ENCODE assay signal across 8 mouse cellular contexts in genomic region chr4:45971806-45972447, GRCm38 (mm10). TPM values are rescaled to one million over a fixed set of nuclear protein-coding genes. Genes with fewer than 3 reads are reported as not detected.
A peak's percentile ranks its signal among the peaks of the same experiment; 100 is the strongest.
DNase-seq lines count a peak whose midpoint lies in the region; ATAC-seq lines count a peak whose summit lies in the region.

No protein-coding gene starts in this region.

- H3K9me3 ChIP-seq in forebrain, embryonic 10.5 days: no peaks in the 10 kb centered on the region
- H3K9me3 ChIP-seq in heart, embryonic 15.5 days (replicated peaks): no peaks in the 10 kb centered on the region
- H3K9me3 ChIP-seq in liver, embryonic 15.5 days (replicated peaks): no peaks in the 10 kb centered on the region
- H3K9me3 ChIP-seq in neural tube, embryonic 12.5 days: no peaks in the 10 kb centered on the region

- H3K27me3 ChIP-seq in forebrain, embryonic 10.5 days (ENCODE audit: poor library complexity, severe bottlenecking): peaks cover 32% of the 10 kb centered on the region
- H3K27me3 ChIP-seq in heart, embryonic 15.5 days: no peaks in the 10 kb centered on the region
- peaks cover 51% of the 10 kb centered on the region for H3K27me3 ChIP-seq in liver, embryonic 15.5 days
- 0 out of 2 replicates have a peak, but pooled peaks cover 5% of the 10 kb centered on the region for H3K27me3 ChIP-seq in neural tube, embryonic 12.5 days (replicated peaks)

- H3K27ac ChIP-seq in forebrain, embryonic 10.5 days: peak overlapping the region; percentile 79
- peak overlapping the region; percentile 74 for H3K27ac ChIP-seq in heart, embryonic 15.5 days
- peak overlapping the region; percentile 59 for H3K27ac ChIP-seq in liver, embryonic 15.5 days (replicated peaks)
- no peak overlapping the region for H3K27ac ChIP-seq in neural tube, embryonic 12.5 days

- DNase-seq in c-Kit-negative CD71-positive TER-119-positive erythroid progenitor cells, embryonic 14.5 days (ENCODE audit: low read depth, low spot score): peak; percentile 83
- peak; percentile 97 for DNase-seq in forebrain, embryonic 10.5 days (ENCODE audit: extremely low spot score, low spot score)
- peak; percentile 98 to 99 for DNase-seq in kidney, postnatal 25 days
- DNase-seq in telencephalon, adult 2 months (ENCODE audit: low read depth, low spot score): peak; percentile 90

- H3K4me1 ChIP-seq in forebrain, embryonic 10.5 days: peaks cover 72% of the 10 kb centered on the region
- peaks cover 21% of the 10 kb centered on the region for H3K4me1 ChIP-seq in heart, embryonic 15.5 days (replicated peaks)
- peaks cover 29% of the 10 kb centered on the region for H3K4me1 ChIP-seq in liver, embryonic 15.5 days (replicated peaks)
- H3K4me1 ChIP-seq in neural tube, embryonic 12.5 days: peaks cover 8% of the 10 kb centered on the region; the same call in 1 of the 2 replicates

- 4% methylated on average over 51 of the region's 51 CpGs for WGBS in forebrain, embryonic 10.5 days
- WGBS in heart, embryonic 15.5 days: 2% methylated on average over 49 of the region's 51 CpGs
- WGBS in liver, embryonic 15.5 days (ENCODE audit: insufficient replicate concordance): 2% methylated on average over 51 of the region's 51 CpGs
- 3% methylated on average over 51 of the region's 51 CpGs for whole genome bisulfite sequencing in neural tube, embryonic 12.5 days

- peak overlapping the region; percentile 81 for H3K9ac ChIP-seq in heart, embryonic 15.5 days
- peak overlapping the region; percentile 76 for H3K9ac ChIP-seq in liver, embryonic 15.5 days
- peak overlapping the region; percentile 75 for H3K9ac ChIP-seq in neural tube, embryonic 12.5 days

- H3K4me3 ChIP-seq in forebrain, embryonic 10.5 days: peak overlapping the region; percentile 89
- peak overlapping the region; percentile 88 for H3K4me3 ChIP-seq in heart, embryonic 15.5 days
- peak overlapping the region; percentile 86 for H3K4me3 ChIP-seq in liver, embryonic 15.5 days (replicated peaks)
- peak overlapping the region; percentile 77 for H3K4me3 ChIP-seq in neural tube, embryonic 12.5 days

- H3K4me2 ChIP-seq in heart, embryonic 15.5 days: peak overlapping the region; percentile 86
- H3K4me2 ChIP-seq in liver, embryonic 15.5 days: peak overlapping the region; percentile 99
- peak overlapping the region; percentile 92 for H3K4me2 ChIP-seq in neural tube, embryonic 12.5 days (replicated peaks)

- ATAC-seq in CD4-positive, CD25-positive, alpha-beta regulatory T cell, adult 4 months: peak; percentile 85
- ATAC-seq in heart, embryonic 15.5 days (replicated peaks; ENCODE audit: insufficient number of reproducible peaks, insufficient read depth, low FRiP score, low read depth): peak; percentile 99
- ATAC-seq in liver, embryonic 15.5 days (ENCODE audit: insufficient read depth): peak; percentile 97
- peak; percentile 99 for ATAC-seq in neural tube, embryonic 12.5 days (ENCODE audit: low FRiP score, low read depth)

- no peaks in the 10 kb centered on the region for H3K36me3 ChIP-seq in forebrain, embryonic 10.5 days (replicated peaks)
- no peaks in the 10 kb centered on the region for H3K36me3 ChIP-seq in heart, embryonic 15.5 days
- no peaks in the 10 kb centered on the region for H3K36me3 ChIP-seq in liver, embryonic 15.5 days (replicated peaks)
- H3K36me3 ChIP-seq in neural tube, embryonic 12.5 days: no peaks in the 10 kb centered on the region

RNA-seq across cellular contexts. Expression of gene Tdrd7, which starts 6.8 kb away (rescaled TPM):
- 1 to 10 TPM; 7.2 to 8.9 TPM for polyA plus RNA-seq in CD4-positive, CD25-positive, alpha-beta regulatory T cell, adult 4 months (2017; shearing (Covaris generic))
- 9.1 and 9.3 TPM in 2 replicates for polyA plus RNA-seq in forebrain, embryonic 10.5 days (2016; fragmentation: Nextera tagmentation; extraction: Ambion mirVana)
- polyA plus RNA-seq in heart, embryonic 15.5 days (2015; fragmentation: Nextera tagmentation; extraction: Ambion mirVana): 17.0 and 17.2 TPM in 2 replicates
- polyA plus RNA-seq in liver, embryonic 15.5 days (2015; fragmentation: Nextera tagmentation; extraction: Ambion mirVana): 10.0 and 10.6 TPM in 2 replicates
- polyA plus RNA-seq in neural tube, embryonic 12.5 days (2016; fragmentation: Nextera tagmentation; extraction: Ambion mirVana): 18.6 and 19.6 TPM in 2 replicates
